ENCODE assay signal across 27 mouse cellular contexts in genomic region chr11:103711851-103712587, GRCm38 (mm10). TPM values are rescaled to one million over a fixed set of nuclear protein-coding genes. Genes with fewer than 3 reads are reported as not detected.
DNase-seq lines count a peak whose midpoint lies in the region; ATAC-seq and TF ChIP-seq lines count a peak whose summit lies in the region.
"Had no signal": no experiment of that assay in that cellular context is flagged by ENCODE, and none has a peak within 500 bp of the region (broad histone marks: within the 10 kb centered on the region; RNA-seq: fewer than 3 reads in every experiment).

No protein-coding gene starts in this region.

- 0 out of 2 replicates have a peak, but pooled peaks cover 4% of the 10 kb centered on the region for H3K9me3 ChIP-seq in E14TG2a.4 (ENCODE audit: low read length)
- H3K9me3 ChIP-seq: embryonic facial prominence, embryonic 13.5 days; heart, embryonic 12.5 days; intestine, embryonic 15.5 days; limb, embryonic 15.5 days; liver, embryonic 15.5 days; neural tube, embryonic 15.5 days had no signal

- no peaks in the 10 kb centered on the region for H3K36me3 ChIP-seq in E14TG2a.4 (ENCODE audit: insufficient read depth, low read length)
- H3K36me3 ChIP-seq in kidney, adult 2 months (ENCODE audit: control insufficient read depth, insufficient read depth, low read length): no peaks in the 10 kb centered on the region
- H3K36me3 ChIP-seq: embryonic facial prominence, embryonic 13.5 days; heart, embryonic 12.5 days; intestine, embryonic 15.5 days; limb, embryonic 15.5 days; liver, embryonic 15.5 days; neural tube, embryonic 15.5 days had no signal

- 35% methylated on average over 28 of the region's 28 CpGs for WGBS in kidney, adult 2 months

- H3K27ac ChIP-seq in kidney, adult 2 months (ENCODE audit: insufficient read depth, low read depth, low read length): no peak overlapping the region
- H3K27ac ChIP-seq: embryonic facial prominence, embryonic 13.5 days; hindbrain, embryonic 14.5 days; intestine, embryonic 15.5 days; layer of hippocampus, adult 2 months; limb, embryonic 15.5 days; liver, embryonic 15.5 days; neural tube, embryonic 15.5 days had no signal

- DNase-seq in embryo, embryonic 9.5 days (ENCODE audit: extremely low spot score): peak; percentile 25
- DNase-seq in kidney, adult 2 months: peak; percentile 59
- DNase-seq in kidney, postnatal 14 days: peak; percentile 52
- DNase-seq in cerebellum, adult 9-10 months: no peak
- no peak for DNase-seq in gastrocnemius, postnatal 36 days
- no peak for DNase-seq in right cerebral cortex, adult 18-20 months
- DNase-seq: adrenal gland, postnatal 10 days; cerebellum, postnatal 14 days; heart, postnatal 14 days; layer of hippocampus, postnatal 36 days; lung, postnatal 10 days; thymus, postnatal 36 days had no signal

- no peak for TF ChIP-seq POLR2A in kidney, adult 2 months (IDR thresholded peaks at IDR 0.05; ENCODE audit: low read depth, low read length)

- no peak for TF ChIP-seq CTCF in E14TG2a.4 (conservative IDR thresholded peaks at IDR 0.05; ENCODE audit: low read length)
- TF ChIP-seq CTCF in kidney, adult 2 months (conservative IDR thresholded peaks at IDR 0.05; ENCODE audit: insufficient read depth, insufficient read length, low read depth, low read length): no peak

- 0 out of 2 replicates have a peak overlapping the region, but pooled peaks have one; percentile 13 for H3K4me3 ChIP-seq in E14TG2a.4 (replicated peaks; ENCODE audit: low read length)
- H3K4me3 ChIP-seq in kidney, adult 2 months (ENCODE audit: insufficient read depth, low read depth, low read length): no peak overlapping the region
- H3K4me3 ChIP-seq: embryonic facial prominence, embryonic 13.5 days; heart, embryonic 12.5 days; intestine, embryonic 15.5 days; layer of hippocampus, adult 2 months; limb, embryonic 15.5 days; liver, embryonic 15.5 days; neural tube, embryonic 15.5 days had no signal

- intact Hi-C loops in gastrocnemius, postnatal 36 days (cut with DNase I): no loop called here

- H3K4me1 ChIP-seq in E14TG2a.4 (replicated peaks; ENCODE audit: low read depth, low read length): peaks cover 10% of the 10 kb centered on the region
- peaks cover 37% of the 10 kb centered on the region for H3K4me1 ChIP-seq in kidney, adult 2 months (ENCODE audit: control insufficient read depth, insufficient read depth, low read length)
- H3K4me1 ChIP-seq: intestine, embryonic 15.5 days; liver, embryonic 15.5 days; neural tube, embryonic 15.5 days had no signal

- no peak for ATAC-seq in CD4-positive, CD25-positive, alpha-beta regulatory T cell, adult 4 months
- ATAC-seq: forebrain, embryonic 16.5 days; intestine, embryonic 15.5 days; midbrain, embryonic 16.5 days had no signal

- peaks cover 61% of the 10 kb centered on the region for H3K27me3 ChIP-seq in E14TG2a.4 (ENCODE audit: insufficient read depth, low read length)
- no peaks in the 10 kb centered on the region for H3K27me3 ChIP-seq in kidney, adult 2 months (replicated peaks; ENCODE audit: control insufficient read depth, insufficient read depth, low read length)
- H3K27me3 ChIP-seq: intestine, embryonic 15.5 days; limb, embryonic 15.5 days; liver, embryonic 15.5 days; neural tube, embryonic 15.5 days had no signal

RNA-seq across cellular contexts. Expression of gene Gosr2, which starts 14.3 kb away (rescaled TPM):
- 94.2 and 101 TPM in 2 replicates for polyA plus RNA-seq in kidney, adult 2 months (2012; rRNA removed)
- polyA plus RNA-seq in CD4-positive, CD25-positive, alpha-beta regulatory T cell, adult 4 months (2017; shearing (Covaris generic)): 100 to 1,000 TPM in 1 of 2 experiments, 10 to 100 TPM in 1; 78.8 to 115 TPM
- 10 to 100 TPM; 33.1 to 36.2 TPM for total RNA-seq in gastrocnemius, postnatal 36 days (2021)

RNA-seq across cellular contexts. Expression of gene Wnt9b, which starts 37.6 kb away (rescaled TPM):
- polyA plus RNA-seq in kidney, adult 2 months (2012; rRNA removed): 2.7 and 3.5 TPM in 2 replicates
- not detected for polyA plus RNA-seq in CD4-positive, CD25-positive, alpha-beta regulatory T cell, adult 4 months (2017; shearing (Covaris generic))
- total RNA-seq in gastrocnemius, postnatal 36 days (2021): not detected
- total RNA-seq: granulocyte monocyte progenitor cell, adult 5-6 weeks; megakaryocyte-erythroid progenitor cell, adult 5-6 weeks had no signal
- polyA plus RNA-seq: C2C12 had no signal

Comparison
In these comparisons a context has a peak if more than half of its experiments do, and no peak if none do; other contexts are left out.
1. DNase-seq: peak in embryo, embryonic 9.5 days (single experiment), kidney, adult 2 months (single experiment) and kidney, postnatal 14 days (single experiment); none in cerebellum, adult 9-10 months (single experiment), gastrocnemius, postnatal 36 days (0 of 2) and right cerebral cortex, adult 18-20 months (single experiment).